Mouse (Mus musculus): ENCODE data around the gene Gm4302. TPM values are rescaled to one million over a fixed set of nuclear protein-coding genes. Genes with fewer than 3 reads are reported as not detected.
"Not testable (repeated sequence)": the region's sequence is repeated elsewhere in the genome, so short reads cannot be mapped to it uniquely, and the experiment has no call there.

Gm4302 gene
- not detected for total RNA-seq (2021)

DNA sequence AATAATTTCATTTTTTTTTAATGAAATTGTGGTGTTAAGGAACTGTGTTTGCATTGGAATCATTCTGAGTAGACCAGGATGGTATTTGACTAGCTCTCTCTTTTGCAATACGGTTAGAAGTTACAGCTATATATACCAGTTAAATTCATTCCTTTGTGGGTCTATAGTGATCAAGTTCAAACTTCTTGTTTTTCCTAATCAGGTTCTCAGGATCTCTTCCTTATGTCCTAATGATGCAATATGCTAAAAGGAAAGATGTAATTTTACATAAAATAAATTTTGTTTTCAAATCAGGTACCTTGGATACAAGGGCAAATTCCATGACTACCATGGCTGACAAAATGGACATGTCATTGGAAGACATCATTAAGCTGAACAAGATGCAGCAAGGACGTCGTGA is at the start of gene Gm4302:
TSS of gene Gm4302 (plus strand) at position 301 of the 400 bp plus-strand sequence.
- not testable (repeated sequence) for DNase-seq

DNA sequence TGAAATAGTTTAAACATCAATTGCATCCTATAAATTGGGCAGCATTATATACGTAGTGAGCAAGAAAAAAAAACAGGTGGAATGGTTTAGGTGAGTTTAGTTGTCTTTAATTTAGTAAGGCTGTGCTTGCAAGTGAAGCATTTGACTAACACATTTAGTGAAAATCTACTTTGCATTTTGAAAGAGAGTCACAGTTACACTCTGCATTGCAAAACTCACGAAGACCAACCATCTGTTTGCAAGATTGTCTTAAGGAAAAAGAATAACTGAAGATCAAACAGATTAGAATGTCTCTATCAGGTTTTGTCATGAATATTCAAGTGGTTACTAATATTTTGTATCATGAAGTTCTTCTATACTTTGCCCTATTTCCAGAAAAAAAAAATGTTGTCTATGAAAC is 44.5 kb upstream of the Gm4302 start:
- no peak for DNase-seq

DNA sequence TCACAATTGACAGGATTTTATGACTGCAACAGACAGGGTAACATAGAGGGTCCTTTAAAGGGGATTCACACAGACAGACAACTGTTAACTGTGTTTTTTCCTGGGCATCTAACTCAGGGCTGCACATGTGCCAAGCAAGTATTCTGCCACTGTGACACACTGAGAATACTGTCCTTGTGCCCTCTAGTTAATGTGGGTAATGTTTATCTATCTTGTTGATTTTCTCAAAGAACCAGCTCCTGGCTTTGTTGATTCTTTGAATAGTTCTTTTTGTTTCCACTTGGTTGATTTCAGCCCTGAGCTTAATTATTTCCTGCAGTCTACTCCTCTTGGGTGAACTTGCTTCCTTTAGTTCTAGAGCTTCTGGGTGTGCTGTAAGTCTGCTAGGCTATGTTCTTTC is 40.5 kb upstream of the Gm4302 start:
- not testable (repeated sequence) for DNase-seq

DNA sequence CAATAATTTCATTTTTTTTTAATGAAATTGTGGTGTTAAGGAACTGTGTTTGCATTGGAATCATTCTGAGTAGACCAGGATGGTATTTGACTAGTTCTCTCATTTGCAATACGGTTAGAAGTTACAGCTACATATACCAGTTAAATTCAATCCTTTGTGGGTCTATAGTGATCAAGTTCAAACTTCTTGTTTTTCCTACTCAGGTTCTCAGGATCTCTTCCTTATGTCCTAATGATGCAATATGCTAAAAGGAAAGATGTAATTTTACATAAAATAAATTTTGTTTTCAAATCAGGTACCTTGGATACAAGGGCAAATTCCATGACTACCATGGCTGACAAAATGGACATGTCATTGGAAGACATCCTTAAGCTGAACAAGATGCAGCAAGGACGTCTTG is 5.3 kb upstream of the Gm4302 start, which contains the start of gene Gm4301:
TSS of gene Gm4301 (plus strand) at position 301 of the 400 bp plus-strand sequence.
- DNase-seq = not testable (repeated sequence)

DNA sequence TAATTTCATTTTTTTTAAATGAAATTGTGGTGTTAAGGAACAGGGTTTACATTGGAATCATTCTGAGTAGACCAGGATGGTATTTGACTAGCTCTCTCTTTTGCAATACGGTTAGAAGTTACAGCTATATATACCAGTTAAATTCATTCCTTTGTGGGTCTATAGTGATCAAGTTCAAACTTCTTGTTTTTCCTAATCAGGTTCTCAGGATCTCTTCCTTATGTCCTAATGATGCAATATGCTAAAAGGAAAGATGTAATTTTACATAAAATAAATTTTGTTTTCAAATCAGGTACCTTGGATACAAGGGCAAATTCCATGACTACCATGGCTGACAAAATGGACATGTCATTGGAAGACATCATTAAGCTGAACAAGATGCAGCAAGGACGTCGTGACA is 5.0 kb downstream of the Gm4302 start, which contains the start of gene Gm4303:
TSS of gene Gm4303 (plus strand) at position 301 of the 400 bp plus-strand sequence.
- DNase-seq = not testable (repeated sequence)

DNA sequence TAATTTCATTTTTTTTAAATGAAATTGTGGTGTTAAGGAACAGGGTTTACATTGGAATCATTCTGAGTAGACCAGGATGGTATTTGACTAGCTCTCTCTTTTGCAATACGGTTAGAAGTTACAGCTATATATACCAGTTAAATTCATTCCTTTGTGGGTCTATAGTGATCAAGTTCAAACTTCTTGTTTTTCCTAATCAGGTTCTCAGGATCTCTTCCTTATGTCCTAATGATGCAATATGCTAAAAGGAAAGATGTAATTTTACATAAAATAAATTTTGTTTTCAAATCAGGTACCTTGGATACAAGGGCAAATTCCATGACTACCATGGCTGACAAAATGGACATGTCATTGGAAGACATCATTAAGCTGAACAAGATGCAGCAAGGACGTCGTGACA is 10.2 kb downstream of the Gm4302 start, which contains the start of gene Gm4305:
TSS of gene Gm4305 (plus strand) at position 301 of the 400 bp plus-strand sequence.
- not testable (repeated sequence) for DNase-seq

DNA sequence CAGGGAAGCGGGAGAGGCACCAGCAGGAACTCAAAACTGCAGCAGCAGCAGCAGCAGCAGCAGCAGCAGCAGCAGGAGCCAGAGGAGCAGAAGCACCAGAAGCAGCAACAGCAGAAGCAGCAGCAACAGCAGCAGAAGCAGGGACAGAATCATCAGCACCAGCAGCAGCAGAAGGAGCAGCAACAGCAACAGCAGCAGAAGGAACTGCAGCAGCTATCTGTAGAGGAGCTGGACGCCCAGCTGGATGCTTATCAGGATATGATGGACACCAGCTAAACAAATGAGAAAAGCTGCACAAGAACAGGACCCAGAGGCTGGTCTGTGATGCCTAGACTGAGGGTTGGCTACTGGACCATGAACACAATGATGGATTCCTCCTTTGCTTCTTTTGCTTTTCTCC is 16.2 kb downstream of the Gm4302 start:
- peak; percentile 9 for DNase-seq

DNA sequence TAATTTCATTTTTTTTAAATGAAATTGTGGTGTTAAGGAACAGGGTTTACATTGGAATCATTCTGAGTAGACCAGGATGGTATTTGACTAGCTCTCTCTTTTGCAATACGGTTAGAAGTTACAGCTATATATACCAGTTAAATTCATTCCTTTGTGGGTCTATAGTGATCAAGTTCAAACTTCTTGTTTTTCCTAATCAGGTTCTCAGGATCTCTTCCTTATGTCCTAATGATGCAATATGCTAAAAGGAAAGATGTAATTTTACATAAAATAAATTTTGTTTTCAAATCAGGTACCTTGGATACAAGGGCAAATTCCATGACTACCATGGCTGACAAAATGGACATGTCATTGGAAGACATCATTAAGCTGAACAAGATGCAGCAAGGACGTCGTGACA is 20.4 kb downstream of the Gm4302 start, which contains the start of gene Gm4307:
TSS of gene Gm4307 (plus strand) at position 301 of the 400 bp plus-strand sequence.
- not testable (repeated sequence) for DNase-seq

DNA sequence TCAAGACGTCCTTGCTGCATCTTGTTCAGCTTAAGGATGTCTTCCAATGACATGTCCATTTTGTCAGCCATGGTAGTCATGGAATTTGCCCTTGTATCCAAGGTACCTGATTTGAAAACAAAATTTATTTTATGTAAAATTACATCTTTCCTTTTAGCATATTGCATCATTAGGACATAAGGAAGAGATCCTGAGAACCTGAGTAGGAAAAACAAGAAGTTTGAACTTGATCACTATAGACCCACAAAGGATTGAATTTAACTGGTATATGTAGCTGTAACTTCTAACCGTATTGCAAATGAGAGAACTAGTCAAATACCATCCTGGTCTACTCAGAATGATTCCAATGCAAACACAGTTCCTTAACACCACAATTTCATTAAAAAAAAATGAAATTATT is 41.8 kb downstream of the Gm4302 start, which contains the start of gene Gm4312:
TSS of gene Gm4312 (minus strand) at position 101 of the 400 bp plus-strand sequence.
- DNase-seq = not testable (repeated sequence)

Other genes with a start within 250 kb of the Gm4302 start
- not detected for gene Gm4301, start 5.2 kb upstream of the Gm4302 start, total RNA-seq (2021)
- gene Gm4303, start 5.1 kb downstream of the Gm4302 start, total RNA-seq (2021) = not detected
- not detected for gene Gm4305, start 10.3 kb downstream of the Gm4302 start, total RNA-seq (2021)
- gene Gm4307, start 20.5 kb downstream of the Gm4302 start, total RNA-seq (2021) = not detected
- not detected for gene Gm4312, start 41.7 kb downstream of the Gm4302 start, total RNA-seq (2021)
- 10 to 100 TPM; 23.1 to 28.4 TPM for gene Tmtc3, start 146.5 kb downstream of the Gm4302 start, total RNA-seq (2021)
- 1 to 10 TPM; 3.9 to 5.2 TPM for gene Cep290, start 146.7 kb downstream of the Gm4302 start, total RNA-seq (2021)
- gene 4930430F08Rik, start 249.6 kb downstream of the Gm4302 start, total RNA-seq (2021) = 1 to 10 TPM; 4.3 to 4.5 TPM
- gene 1700017N19Rik, start 249.6 kb downstream of the Gm4302 start, total RNA-seq (2021) = not detected

All from heart, postnatal 4 days (tissue).